Mouse (Mus musculus) G1E (cell line): ENCODE data around the gene Hbs1l.

Experiments
- CTCF ChIP-seq: IDR thresholded peaks from 2 replicates; pipeline ENCODE4 v1.5.1; 2012; ENCODE audit warnings: low read depth, low read length, inconsistent platforms, mixed read lengths
- GATA1 ChIP-seq: IDR thresholded peaks from 2 replicates; pipeline ENCODE4 v1.6.1; 2012; ENCODE audit warnings: borderline replicate concordance, low read length, inconsistent platforms, mixed read lengths
- GATA2 ChIP-seq: IDR thresholded peaks from 2 replicates; pipeline ENCODE4 v1.6.1; 2012; ENCODE audit warnings: low read depth, low read length, inconsistent platforms, borderline replicate concordance
- POLR2AphosphoS5 ChIP-seq: IDR thresholded peaks from 2 replicates; pipeline ENCODE4 v1.6.1; 2012; ENCODE audit warnings: low read depth, low read length, inconsistent platforms; ENCODE audit not compliant: insufficient replicate concordance
- TAL1 ChIP-seq: conservative IDR thresholded peaks from 2 replicates; pipeline ENCODE4 v1.6.1; 2012; ENCODE audit warnings: low read depth, low read length, inconsistent platforms, mixed read lengths

GRCm38 (mm10) chr10:21349449-21349848 is 53.7 kb downstream of the Hbs1l start:
- TF ChIP-seq CTCF (no peak), GATA2 (no peak), TAL1 (no peak), GATA1 (no peak), POLR2AphosphoS5 (no peak)
